Mouse (Mus musculus): ENCODE results near the gene Gm28308. TPM values are rescaled to one million over a fixed set of nuclear protein-coding genes. Genes with fewer than 3 reads are reported as not detected.

Gm28308 gene
- polyA plus RNA-seq, 1 experiment from 2014 or later: not detected

DNA sequence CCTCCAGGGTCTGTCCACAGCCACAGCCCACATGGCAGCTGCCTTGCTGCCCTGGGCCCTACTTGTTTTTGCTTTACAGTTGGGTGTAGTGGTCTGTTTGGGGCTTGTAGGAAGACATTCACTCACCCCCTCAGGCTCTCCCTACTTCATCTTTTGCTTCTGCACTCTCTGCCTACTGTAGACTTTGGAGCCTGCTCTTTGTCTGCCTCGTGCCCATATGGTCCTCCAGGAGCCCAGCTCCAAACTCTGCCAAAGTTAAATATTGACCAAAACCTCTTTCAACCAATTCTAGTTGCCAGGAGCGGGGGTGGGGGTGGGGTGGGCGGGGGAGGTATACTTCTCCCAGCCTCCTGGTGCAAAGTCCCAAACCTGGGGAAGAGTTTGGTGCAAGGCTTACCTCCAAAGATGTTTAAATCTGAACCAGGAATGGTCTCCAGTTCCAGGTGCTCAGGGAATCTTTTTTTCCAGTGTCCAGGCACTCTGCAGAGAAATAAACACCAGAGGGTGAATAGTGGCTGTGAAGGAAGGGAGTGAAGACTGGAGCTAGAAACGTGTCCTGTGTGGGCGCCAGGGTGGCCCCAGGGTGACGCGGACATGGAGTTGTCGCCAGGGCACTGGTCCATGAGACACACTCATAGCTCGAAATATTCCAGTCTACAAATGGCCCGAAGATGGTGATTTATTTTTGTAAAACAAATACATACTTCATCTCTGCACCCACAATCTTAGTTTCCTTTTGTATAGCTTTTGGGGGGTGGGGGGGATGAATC, 29.6 kb downstream of the Gm28308 start:
- Histone ChIP-seq H3K27ac (replicated peaks) (no peak overlapping the region), H3K4me3 (no peak overlapping the region), H3K9ac (no peak overlapping the region), H3K4me2 (no peak overlapping the region), H3K27me3 (replicated peaks) (peaks cover 100% of the 10 kb centered on the region), H3K9me3 (no peaks in the 10 kb centered on the region), H3K36me3 (no peaks in the 10 kb centered on the region), H3K4me1 (no peaks in the 10 kb centered on the region)
- 17% methylated on average over 10 of the region's 10 CpGs for WGBS
- ATAC-seq (ENCODE audit: extremely low read depth, insufficient number of reproducible peaks, low FRiP score, low TSS enrichment): no peak

DNA sequence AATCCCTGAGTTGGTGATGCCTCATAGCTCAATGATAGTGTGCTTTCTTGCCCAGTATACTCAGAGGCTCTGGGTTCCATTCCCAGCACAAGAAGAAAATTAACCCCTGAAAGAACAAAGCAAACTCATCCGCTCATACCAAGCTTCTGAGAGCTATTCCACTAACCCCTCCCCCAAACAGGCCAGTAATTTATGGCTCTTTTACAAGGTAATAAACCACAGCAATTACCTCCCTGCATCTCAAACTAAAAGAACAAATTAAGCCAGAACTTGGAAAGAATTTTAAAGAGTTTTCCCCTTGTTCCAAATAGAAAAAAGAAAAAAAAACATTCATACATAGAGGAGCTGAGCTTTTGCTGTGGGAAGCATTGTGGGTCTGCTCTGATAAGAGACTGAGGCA, 30.3 kb downstream of the Gm28308 start:
- no peak overlapping the region for H3K9ac ChIP-seq
- H3K27me3 ChIP-seq (replicated peaks): peaks cover 100% of the 10 kb centered on the region
- no peaks in the 10 kb centered on the region for H3K36me3 ChIP-seq
- no peaks in the 10 kb centered on the region for H3K4me1 ChIP-seq
- no peak overlapping the region for H3K4me2 ChIP-seq
- H3K27ac ChIP-seq (replicated peaks): no peak overlapping the region
- ATAC-seq (ENCODE audit: extremely low read depth, insufficient number of reproducible peaks, low FRiP score, low TSS enrichment): no peak
- no peak overlapping the region for H3K4me3 ChIP-seq
- no peaks in the 10 kb centered on the region for H3K9me3 ChIP-seq
- 29% methylated on average over 1 of the region's 1 CpGs for WGBS

DNA sequence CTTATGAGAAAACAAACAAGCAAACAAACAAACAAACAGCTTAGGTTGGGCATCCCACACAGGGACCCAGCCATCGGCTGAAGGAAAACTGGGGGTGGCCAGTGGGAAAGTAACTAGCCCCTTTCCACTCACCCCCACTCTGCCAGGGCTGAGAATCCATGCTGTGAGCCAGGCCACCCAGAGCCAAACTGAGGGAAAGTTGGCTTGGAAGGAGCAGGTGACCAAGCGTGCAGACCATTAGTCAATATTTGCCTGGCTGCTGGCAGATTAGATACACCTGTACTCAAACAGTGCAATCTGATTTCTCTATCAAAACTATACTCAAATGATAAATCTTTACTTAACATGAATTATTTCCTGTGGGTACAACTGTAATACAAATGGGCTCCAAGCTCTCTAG, 31.1 kb downstream of the Gm28308 start:
- Histone ChIP-seq H3K4me2 (no peak overlapping the region), H3K27me3 (replicated peaks) (peaks cover 100% of the 10 kb centered on the region), H3K4me3 (no peak overlapping the region), H3K9ac (no peak overlapping the region), H3K36me3 (no peaks in the 10 kb centered on the region), H3K27ac (replicated peaks) (no peak overlapping the region), H3K4me1 (no peaks in the 10 kb centered on the region), H3K9me3 (no peaks in the 10 kb centered on the region)
- 29% methylated on average over 2 of the region's 2 CpGs for WGBS
- ATAC-seq (ENCODE audit: extremely low read depth, insufficient number of reproducible peaks, low FRiP score, low TSS enrichment): no peak

DNA sequence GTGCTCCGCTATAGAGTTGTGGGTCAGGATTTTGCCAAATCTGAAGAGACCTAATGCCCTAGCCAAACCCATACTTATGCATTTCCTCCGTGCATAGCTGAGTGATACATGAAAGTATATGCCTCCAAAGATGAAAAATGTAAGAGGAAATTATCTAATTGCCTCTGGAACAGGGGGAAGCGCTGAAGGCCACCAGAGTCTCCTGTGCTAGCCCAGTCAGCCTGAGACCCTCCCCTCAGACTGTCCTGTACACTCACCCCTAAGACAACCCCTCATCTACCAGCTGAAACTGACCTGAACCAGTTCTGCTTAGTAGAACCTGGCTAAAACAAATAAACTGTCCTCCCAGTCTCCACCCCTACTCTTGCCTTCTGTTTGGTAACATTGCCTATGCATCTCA, 32.4 kb downstream of the Gm28308 start:
- ATAC-seq (ENCODE audit: extremely low read depth, insufficient number of reproducible peaks, low FRiP score, low TSS enrichment): no peak
- peak overlapping the region; percentile 50; the same call in 1 of the 2 replicates for H3K4me2 ChIP-seq
- no peaks in the 10 kb centered on the region for H3K36me3 ChIP-seq
- no peaks in the 10 kb centered on the region for H3K4me1 ChIP-seq
- peak overlapping the region; percentile 52 for H3K4me3 ChIP-seq
- no peaks in the 10 kb centered on the region for H3K9me3 ChIP-seq
- H3K27me3 ChIP-seq (replicated peaks): peaks cover 100% of the 10 kb centered on the region
- 0 out of 2 replicates have a peak overlapping the region, but pooled peaks have one; percentile 64 for H3K9ac ChIP-seq
- H3K27ac ChIP-seq (replicated peaks): 0 out of 2 replicates have a peak overlapping the region, but pooled peaks have one; percentile 5
- 13% methylated on average over 3 of the region's 3 CpGs for WGBS

DNA sequence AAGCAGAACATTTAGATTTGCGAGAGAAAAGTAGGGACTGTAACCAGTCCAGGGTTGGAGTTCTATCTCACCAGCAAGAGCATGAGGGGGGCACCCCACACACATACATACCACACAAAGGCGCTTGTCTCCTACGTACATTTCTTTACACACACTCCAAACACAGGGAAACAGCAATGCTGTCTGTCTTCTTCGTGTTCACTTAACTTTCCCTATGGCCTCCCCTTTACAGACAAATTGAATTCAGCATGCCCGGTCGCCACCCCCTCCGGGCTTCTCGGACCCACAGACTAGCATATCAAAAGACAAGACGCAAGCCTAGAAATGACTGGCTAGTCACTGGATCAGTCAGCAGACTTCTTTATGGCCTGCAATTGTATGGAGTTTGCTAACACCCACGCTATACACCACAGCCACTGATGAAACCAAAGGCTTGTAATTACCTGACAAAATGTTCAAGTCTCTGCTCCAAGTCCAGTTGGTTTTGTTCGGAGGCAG, 32.9 kb downstream of the Gm28308 start:
- Histone ChIP-seq H3K27ac (replicated peaks) (0 out of 2 replicates have a peak overlapping the region, but pooled peaks have one; percentile 5), H3K4me3 (peak overlapping the region; percentile 52), H3K4me2 (peak overlapping the region; percentile 50), H3K36me3 (no peaks in the 10 kb centered on the region), H3K9me3 (no peaks in the 10 kb centered on the region), H3K9ac (peak overlapping the region; percentile 64; the same call in 1 of the 2 replicates), H3K27me3 (replicated peaks) (peaks cover 100% of the 10 kb centered on the region), H3K4me1 (no peaks in the 10 kb centered on the region)
- WGBS: 7% methylated on average over 11 of the region's 11 CpGs
- no peak for ATAC-seq (ENCODE audit: extremely low read depth, insufficient number of reproducible peaks, low FRiP score, low TSS enrichment)

DNA sequence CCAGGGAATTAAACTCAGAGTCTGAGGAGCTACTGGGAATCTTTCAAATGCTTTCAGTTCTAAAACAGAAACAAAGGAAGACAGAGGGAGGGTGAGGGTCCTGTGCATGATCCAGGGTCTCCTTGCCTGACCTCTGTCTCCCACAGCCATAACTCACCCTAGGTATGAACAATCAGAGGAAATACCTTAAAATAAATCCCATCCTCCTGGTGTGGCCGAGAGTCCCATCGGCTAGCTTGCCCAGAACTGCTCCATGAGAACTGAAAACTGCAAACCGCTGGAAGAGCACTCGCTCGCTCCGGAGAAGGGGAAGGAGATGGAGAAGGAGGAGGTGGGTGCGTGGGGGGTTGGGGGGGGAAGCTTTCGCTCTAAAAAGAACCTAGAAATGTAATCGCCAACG, 33.4 kb downstream of the Gm28308 start:
- WGBS: 0% methylated on average over 10 of the region's 10 CpGs
- H3K27me3 ChIP-seq (replicated peaks): peaks cover 100% of the 10 kb centered on the region
- peak overlapping the region; percentile 8; the same call in 1 of the 2 replicates for H3K27ac ChIP-seq (replicated peaks)
- peak overlapping the region; percentile 64 for H3K9ac ChIP-seq
- peak overlapping the region; percentile 50 for H3K4me2 ChIP-seq
- H3K4me3 ChIP-seq: peak overlapping the region; percentile 52
- no peaks in the 10 kb centered on the region for H3K36me3 ChIP-seq
- ATAC-seq (ENCODE audit: extremely low read depth, insufficient number of reproducible peaks, low FRiP score, low TSS enrichment): no peak
- no peaks in the 10 kb centered on the region for H3K9me3 ChIP-seq
- H3K4me1 ChIP-seq: no peaks in the 10 kb centered on the region

DNA sequence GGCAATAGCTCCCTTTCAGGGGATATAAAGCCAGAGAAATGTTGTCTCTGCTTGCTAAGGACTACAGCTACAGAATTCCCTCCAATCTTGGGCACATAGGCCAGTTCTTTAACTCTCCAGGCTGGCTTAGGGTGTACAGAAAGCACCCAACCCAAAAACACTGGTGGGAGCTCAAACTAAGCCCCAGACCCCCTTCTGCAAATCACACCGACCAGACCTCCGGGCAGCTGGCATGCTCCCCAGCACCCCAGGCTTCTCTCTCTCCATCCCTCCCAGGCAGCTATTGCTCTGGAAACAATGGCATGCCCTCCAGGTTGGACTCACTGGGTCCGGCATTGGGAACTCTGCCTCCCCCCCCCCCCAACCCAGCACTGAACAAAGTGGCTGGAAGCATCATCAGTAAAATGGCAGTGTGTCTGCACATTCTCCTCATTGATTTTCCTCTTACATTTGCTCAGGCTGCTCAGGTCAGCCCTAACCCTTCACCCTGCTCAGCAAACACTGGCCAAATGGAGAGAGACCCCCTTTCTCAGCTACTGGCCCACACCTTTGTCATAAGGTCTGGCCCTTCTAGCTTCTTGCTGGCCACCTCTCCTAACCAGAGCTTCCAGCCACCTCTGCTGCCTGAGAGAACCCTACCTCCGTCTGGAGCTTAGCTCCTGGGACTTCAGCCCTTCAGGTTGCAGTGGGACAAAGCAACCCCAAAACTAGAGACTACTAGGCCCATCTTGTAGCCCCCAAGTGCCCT, 34.0 kb downstream of the Gm28308 start:
- peak overlapping the region; percentile 52 for H3K4me3 ChIP-seq
- H3K4me1 ChIP-seq: no peaks in the 10 kb centered on the region
- H3K9ac ChIP-seq: peak overlapping the region; percentile 64
- H3K36me3 ChIP-seq: no peaks in the 10 kb centered on the region
- ATAC-seq (ENCODE audit: extremely low read depth, insufficient number of reproducible peaks, low FRiP score, low TSS enrichment): no peak
- H3K27me3 ChIP-seq (replicated peaks): peaks cover 99% of the 10 kb centered on the region
- H3K9me3 ChIP-seq: no peaks in the 10 kb centered on the region
- H3K4me2 ChIP-seq: peak overlapping the region; percentile 50
- peak overlapping the region; percentile 8 for H3K27ac ChIP-seq (replicated peaks)
- 5% methylated on average over 4 of the region's 4 CpGs for WGBS

DNA sequence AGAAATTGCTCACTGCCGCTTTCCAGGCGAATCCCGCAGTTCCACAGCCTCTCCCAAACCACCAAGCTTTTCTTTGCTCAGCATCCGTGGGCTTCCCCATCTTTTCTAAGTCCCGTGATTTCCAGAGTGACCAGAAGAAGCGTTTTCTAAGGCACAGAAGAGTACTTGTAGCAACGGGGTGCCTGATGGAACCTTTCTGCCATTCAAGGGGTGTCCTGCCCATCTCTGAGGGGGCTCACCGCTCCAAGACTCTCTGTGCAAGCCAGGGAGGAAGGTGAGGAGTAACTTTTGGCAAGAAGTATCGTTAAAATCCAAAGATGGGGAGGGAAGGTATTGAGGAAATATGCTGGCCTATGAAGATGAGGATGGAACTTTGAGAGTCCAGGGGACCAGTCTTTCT, 35.3 kb downstream of the Gm28308 start:
- Histone ChIP-seq H3K27me3 (replicated peaks) (peaks cover 99% of the 10 kb centered on the region), H3K9me3 (no peaks in the 10 kb centered on the region), H3K9ac (peak overlapping the region; percentile 79), H3K4me3 (peak overlapping the region; percentile 52), H3K27ac (replicated peaks) (peak overlapping the region; percentile 86), H3K4me2 (peak overlapping the region; percentile 50), H3K36me3 (no peaks in the 10 kb centered on the region), H3K4me1 (peaks cover 1% of the 10 kb centered on the region)
- WGBS: 5% methylated on average over 9 of the region's 9 CpGs
- ATAC-seq (ENCODE audit: extremely low read depth, insufficient number of reproducible peaks, low FRiP score, low TSS enrichment): no peak

DNA sequence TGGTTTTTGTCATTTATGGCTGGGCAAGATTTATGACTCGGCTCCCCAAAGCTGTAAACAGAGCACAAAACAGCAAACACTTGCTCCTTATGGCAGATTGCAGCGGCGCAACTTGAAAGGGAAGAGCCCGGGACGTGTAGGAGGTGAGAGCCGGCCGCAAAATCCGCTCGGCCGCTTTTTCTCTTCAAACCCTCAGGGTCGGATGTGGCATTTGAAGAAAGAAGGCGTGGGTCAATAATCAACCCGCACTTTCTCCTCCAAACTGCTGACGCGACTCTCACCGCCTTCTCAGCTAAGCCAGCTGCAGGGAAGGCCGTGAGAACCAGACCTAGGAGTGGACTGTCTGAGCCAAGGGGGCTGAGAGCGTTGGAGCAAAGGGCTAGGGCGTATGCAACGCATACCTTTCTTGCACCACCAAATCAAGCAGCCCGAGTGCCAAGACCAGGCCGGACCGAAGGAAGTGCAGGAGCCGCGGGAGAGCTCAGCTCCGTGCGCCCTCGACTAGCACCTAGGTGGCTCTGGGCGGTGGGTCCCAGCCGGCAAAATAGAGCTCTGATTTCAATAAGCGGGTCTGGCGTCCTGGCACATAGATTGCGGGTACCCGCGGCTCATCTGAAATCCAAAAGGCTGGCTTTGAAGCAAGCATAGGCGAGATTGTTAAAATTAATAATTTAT, 35.9 kb downstream of the Gm28308 start, which contains the start of gene 5730596B20Rik:
Gene 5730596B20Rik, plus strand, starts transcription at position 438 of the 675 bp plus-strand sequence.
- peak within 1 kb of the TSS; percentile 52 for H3K4me3 ChIP-seq
- H3K27me3 ChIP-seq (replicated peaks): peaks cover 99% of the 10 kb centered on the region
- peak within 1 kb of the TSS; percentile 79 for H3K9ac ChIP-seq
- peak within 1 kb of the TSS; percentile 50 for H3K4me2 ChIP-seq
- H3K4me1 ChIP-seq: peaks cover 7% of the 10 kb centered on the region
- whole genome bisulfite sequencing: 2% methylated on average over 36 of the region's 36 CpGs
- H3K9me3 ChIP-seq: no peaks in the 10 kb centered on the region
- no peak for ATAC-seq (ENCODE audit: extremely low read depth, insufficient number of reproducible peaks, low FRiP score, low TSS enrichment)
- H3K27ac ChIP-seq (replicated peaks): peak within 1 kb of the TSS; percentile 86
- no peaks in the 10 kb centered on the region for H3K36me3 ChIP-seq

DNA sequence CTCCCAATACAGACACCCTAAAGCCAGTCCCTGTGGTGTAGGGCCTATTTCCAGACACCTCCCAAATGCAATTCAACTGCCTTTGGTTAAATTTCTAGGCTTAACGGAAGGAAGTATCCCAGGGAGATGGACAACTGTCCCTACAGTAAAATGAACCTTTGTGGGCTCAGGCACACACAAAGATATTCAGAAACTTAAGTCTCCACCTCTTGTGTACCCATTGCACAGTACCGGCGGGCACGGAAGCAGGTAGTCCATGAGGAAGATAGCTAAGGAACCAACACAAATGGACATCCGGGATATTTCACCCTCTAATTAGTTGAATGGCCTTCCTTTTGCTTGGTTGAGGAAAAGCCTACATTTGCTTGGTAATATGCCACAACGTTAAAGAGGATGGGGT, 36.7 kb downstream of the Gm28308 start:
- ATAC-seq (ENCODE audit: extremely low read depth, insufficient number of reproducible peaks, low FRiP score, low TSS enrichment): no peak
- H3K4me1 ChIP-seq: peaks cover 7% of the 10 kb centered on the region
- H3K27me3 ChIP-seq (replicated peaks): peaks cover 99% of the 10 kb centered on the region
- peak overlapping the region; percentile 50 for H3K4me2 ChIP-seq
- peak overlapping the region; percentile 86 for H3K27ac ChIP-seq (replicated peaks)
- H3K9me3 ChIP-seq: no peaks in the 10 kb centered on the region
- H3K36me3 ChIP-seq: no peaks in the 10 kb centered on the region
- peak overlapping the region; percentile 52 for H3K4me3 ChIP-seq
- 3% methylated on average over 6 of the region's 6 CpGs for WGBS
- peak overlapping the region; percentile 79 for H3K9ac ChIP-seq

DNA sequence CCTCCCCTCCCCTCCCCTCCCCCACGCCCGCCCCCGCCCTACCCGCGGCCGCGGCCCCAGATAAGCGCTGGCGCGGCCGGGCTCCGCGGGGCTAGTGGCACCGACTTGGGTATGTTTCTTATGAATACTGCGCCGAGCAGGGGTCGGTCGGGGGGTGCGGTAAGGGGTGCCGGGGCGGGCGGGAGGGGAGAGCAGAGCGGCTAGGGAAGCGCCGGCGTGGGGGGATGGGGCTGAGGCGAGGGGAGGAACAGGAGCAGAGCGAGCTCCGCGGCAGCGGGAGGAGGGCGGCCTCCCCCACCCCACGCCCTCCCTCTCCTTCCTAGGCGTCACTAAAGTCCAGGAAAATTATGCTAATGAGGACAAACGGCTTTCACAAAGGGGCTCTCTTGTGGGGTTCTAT, 37.3 kb downstream of the Gm28308 start:
- Histone ChIP-seq H3K4me2 (peak overlapping the region; percentile 50), H3K9me3 (no peaks in the 10 kb centered on the region), H3K27ac (replicated peaks) (peak overlapping the region; percentile 86), H3K36me3 (no peaks in the 10 kb centered on the region), H3K4me3 (peak overlapping the region; percentile 52), H3K27me3 (replicated peaks) (peaks cover 99% of the 10 kb centered on the region), H3K9ac (peak overlapping the region; percentile 79), H3K4me1 (peaks cover 10% of the 10 kb centered on the region)
- WGBS: 3% methylated on average over 25 of the region's 35 CpGs
- no peak for ATAC-seq (ENCODE audit: extremely low read depth, insufficient number of reproducible peaks, low FRiP score, low TSS enrichment)
